10 mouse cellular contexts compared by ENCODE assay signal in the genomic region with DNA sequence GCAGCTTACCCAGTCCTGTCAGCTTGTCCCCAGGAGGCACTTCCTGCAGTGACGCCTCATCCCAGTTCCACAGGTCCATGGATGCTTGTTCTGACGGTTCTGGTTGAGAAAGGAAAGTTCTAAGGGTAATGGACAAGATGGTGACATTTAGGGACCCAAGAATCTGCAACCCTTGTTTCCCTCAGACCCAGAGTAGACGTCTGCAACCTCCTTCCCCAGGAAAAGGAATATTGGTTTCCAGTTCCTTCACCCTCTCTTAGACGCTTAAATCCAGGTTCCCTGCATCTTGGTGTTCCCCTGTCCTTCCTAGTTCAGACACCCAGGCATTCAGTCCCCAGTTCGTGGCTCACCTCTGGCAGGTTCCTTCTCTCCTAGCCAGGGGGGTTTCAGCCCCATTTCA. TPM values are rescaled to one million over a fixed set of nuclear protein-coding genes. Genes with fewer than 3 reads are reported as not detected.
A peak's percentile ranks its signal among the peaks of the same experiment; 100 is the strongest.
DNase-seq lines count a peak whose midpoint lies in the region; ATAC-seq and TF ChIP-seq lines count a peak whose summit lies in the region.
"Had no signal": no experiment of that assay in that cellular context is flagged by ENCODE, and none has a peak within 500 bp of the region (broad histone marks: within the 10 kb centered on the region; RNA-seq: fewer than 3 reads in every experiment).

A gene (minus strand): TSS at position 101 of the 400 bp plus-strand sequence.

- H3K36me3 ChIP-seq in heart, postnatal 0 days (replicated peaks; ENCODE audit: control insufficient read depth, insufficient read depth, low read length): peaks cover 9% of the 10 kb centered on the region
- peaks cover 8% of the 10 kb centered on the region for H3K36me3 ChIP-seq in embryonic facial prominence, embryonic 12.5 days
- H3K36me3 ChIP-seq in intestine, embryonic 15.5 days: no peaks in the 10 kb centered on the region
- peaks cover 7% of the 10 kb centered on the region; the same call in 1 of the 2 replicates for H3K36me3 ChIP-seq in midbrain, embryonic 15.5 days (replicated peaks)

- intact Hi-C loops in heart, postnatal 10 days (cut with DNase I): no loop called here

- no peaks in the 10 kb centered on the region for H3K9me3 ChIP-seq in heart, postnatal 0 days (replicated peaks; ENCODE audit: control insufficient read depth, low read length)
- H3K9me3 ChIP-seq in embryonic facial prominence, embryonic 12.5 days: no peaks in the 10 kb centered on the region
- no peaks in the 10 kb centered on the region for H3K9me3 ChIP-seq in intestine, embryonic 15.5 days
- no peaks in the 10 kb centered on the region for H3K9me3 ChIP-seq in midbrain, embryonic 15.5 days

- no peak for TF ChIP-seq CTCF in heart, postnatal 0 days (IDR thresholded peaks at IDR 0.05; ENCODE audit: low read depth)

- H3K4me2 ChIP-seq in heart, postnatal 0 days (ENCODE audit: low read depth, low read length): peak within 1 kb of the TSS; percentile 12; the same call in 1 of the 2 replicates
- peak within 1 kb of the TSS; percentile 29 for H3K4me2 ChIP-seq in embryonic facial prominence, embryonic 12.5 days (replicated peaks)
- peak within 1 kb of the TSS; percentile 48 for H3K4me2 ChIP-seq in intestine, embryonic 15.5 days (replicated peaks)
- peak within 1 kb of the TSS; percentile 8; the same call in 1 of the 2 replicates for H3K4me2 ChIP-seq in midbrain, embryonic 15.5 days

- peaks cover 53% of the 10 kb centered on the region for H3K27me3 ChIP-seq in heart, postnatal 0 days (ENCODE audit: control insufficient read depth, insufficient read depth, low read length)
- peaks cover 55% of the 10 kb centered on the region for H3K27me3 ChIP-seq in embryonic facial prominence, embryonic 12.5 days
- H3K27me3 ChIP-seq in intestine, embryonic 15.5 days (replicated peaks): peaks cover 48% of the 10 kb centered on the region
- H3K27me3 ChIP-seq in midbrain, embryonic 15.5 days (replicated peaks): peaks cover 57% of the 10 kb centered on the region

- WGBS in heart, postnatal 0 days: 8% methylated on average over 5 of the region's 5 CpGs
- WGBS in embryonic facial prominence, embryonic 12.5 days: 3% methylated on average over 5 of the region's 5 CpGs
- WGBS in intestine, embryonic 15.5 days: 4% methylated on average over 5 of the region's 5 CpGs
- 2% methylated on average over 5 of the region's 5 CpGs for WGBS in midbrain, embryonic 15.5 days

- TF ChIP-seq EP300 in heart, postnatal 0 days (IDR thresholded peaks at IDR 0.05; ENCODE audit: low read depth): no peak

- peak within 1 kb of the TSS; percentile 10; the same call in 1 of the 2 replicates for H3K4me3 ChIP-seq in heart, postnatal 0 days (ENCODE audit: low read depth, low read length)
- H3K4me3 ChIP-seq in embryonic facial prominence, embryonic 12.5 days: peak within 1 kb of the TSS; percentile 2; the same call in 1 of the 2 replicates
- peak within 1 kb of the TSS; percentile 6; the same call in 1 of the 2 replicates for H3K4me3 ChIP-seq in intestine, embryonic 15.5 days (replicated peaks)
- 0 out of 2 replicates have a peak within 1 kb of the TSS, but pooled peaks have one; percentile 2 for H3K4me3 ChIP-seq in midbrain, embryonic 15.5 days

- no peak within 1 kb of the TSS for H3K9ac ChIP-seq in heart, postnatal 0 days (replicated peaks; ENCODE audit: low read depth, low read length)
- no peak within 1 kb of the TSS for H3K9ac ChIP-seq in embryonic facial prominence, embryonic 12.5 days
- H3K9ac ChIP-seq in intestine, embryonic 15.5 days: no peak within 1 kb of the TSS
- H3K9ac ChIP-seq in midbrain, embryonic 15.5 days: no peak within 1 kb of the TSS

- H3K27ac ChIP-seq in heart, postnatal 0 days (ENCODE audit: low read depth): no peak within 1 kb of the TSS
- H3K27ac ChIP-seq in embryonic facial prominence, embryonic 12.5 days: no peak within 1 kb of the TSS
- H3K27ac ChIP-seq in intestine, embryonic 15.5 days: no peak within 1 kb of the TSS
- H3K27ac ChIP-seq in midbrain, embryonic 15.5 days: no peak within 1 kb of the TSS

- no peaks in the 10 kb centered on the region for H3K4me1 ChIP-seq in heart, postnatal 0 days (ENCODE audit: control insufficient read depth, insufficient read depth)
- 0 out of 2 replicates have a peak, but pooled peaks cover 11% of the 10 kb centered on the region for H3K4me1 ChIP-seq in embryonic facial prominence, embryonic 12.5 days
- peaks cover 7% of the 10 kb centered on the region for H3K4me1 ChIP-seq in intestine, embryonic 15.5 days (replicated peaks)
- no peaks in the 10 kb centered on the region for H3K4me1 ChIP-seq in midbrain, embryonic 15.5 days

- no peak for ATAC-seq in heart, postnatal 0 days (ENCODE audit: insufficient read depth, low read depth)
- ATAC-seq in embryonic facial prominence, embryonic 12.5 days (ENCODE audit: insufficient number of reproducible peaks, insufficient read depth, low FRiP score, low TSS enrichment): no peak
- no peak for ATAC-seq in intestine, embryonic 15.5 days
- no peak for ATAC-seq in midbrain, embryonic 15.5 days (replicated peaks)

- DNase-seq in heart, postnatal 0 days (ENCODE audit: low spot score): no peak
- DNase-seq in heart, postnatal 10 days: no peak
- no peak for DNase-seq in MN1 (ENCODE audit: low spot score)
- no peak for DNase-seq in Muller cell, postnatal 12 days (ENCODE audit: inconsistent ontology term)
- DNase-seq in ovary, postnatal 10 days (ENCODE audit: low spot score): no peak
- DNase-seq: lung, postnatal 4 days; right cerebral cortex, postnatal 25 days had no signal

RNA-seq across cellular contexts. Expression of the gene that starts here (rescaled TPM):
- total RNA-seq in heart, postnatal 0 days (2014; rRNA removed; ENCODE audit: low replicate concordance): not detected in 2 replicates
- polyA plus RNA-seq in heart, postnatal 0 days (2015; fragmentation: Nextera tagmentation; extraction: Ambion mirVana): not detected in 2 replicates
- not detected for total RNA-seq in heart, postnatal 10 days (2021)
- not detected in 2 replicates for polyA plus RNA-seq in embryonic facial prominence, embryonic 12.5 days (2016; fragmentation: Nextera tagmentation; extraction: Ambion mirVana)
- not detected in 2 replicates for polyA plus RNA-seq in intestine, embryonic 15.5 days (2015; fragmentation: Nextera tagmentation; extraction: Ambion mirVana)
- polyA plus RNA-seq in midbrain, embryonic 15.5 days (2015; fragmentation: Nextera tagmentation; extraction: Ambion mirVana): not detected in 2 replicates
